In genomic region chr3:81554773-81555172, GRCm38 (mm10) we compare ENCODE assay signal across 11 mouse cellular contexts.
"Had no signal": no experiment of that assay in that cellular context is flagged by ENCODE, and none has a peak within 500 bp of the region (broad histone marks: within the 10 kb centered on the region; RNA-seq: fewer than 3 reads in every experiment).

No protein-coding gene starts in this region.

- H3K4me1 ChIP-seq: liver, embryonic 13.5 days; lung, embryonic 15.5 days; midbrain, embryonic 13.5 days; stomach, embryonic 15.5 days had no signal

- ATAC-seq: inflammation-experienced regulatory T-cells, adult 6 months; liver, postnatal 0 days; midbrain, embryonic 13.5 days had no signal

- H3K9me3 ChIP-seq: liver, embryonic 13.5 days; lung, embryonic 15.5 days; midbrain, embryonic 13.5 days; stomach, embryonic 15.5 days had no signal

- H3K4me2 ChIP-seq: liver, embryonic 13.5 days; lung, embryonic 15.5 days; midbrain, embryonic 13.5 days; stomach, embryonic 15.5 days had no signal

- DNase-seq: left cerebral cortex, postnatal 4 days; liver, embryonic 13.5 days; liver, postnatal 0 days; lung, postnatal 36 days; right cerebral cortex, postnatal 14 days; thymus, adult 2 months; thymus, postnatal 25 days had no signal

- H3K4me3 ChIP-seq: liver, embryonic 13.5 days; lung, embryonic 15.5 days; midbrain, embryonic 13.5 days; stomach, embryonic 15.5 days had no signal

- H3K27me3 ChIP-seq: liver, embryonic 13.5 days; lung, embryonic 15.5 days; midbrain, embryonic 13.5 days; stomach, embryonic 15.5 days had no signal

- H3K27ac ChIP-seq: liver, embryonic 13.5 days; lung, embryonic 15.5 days; midbrain, embryonic 13.5 days; stomach, embryonic 15.5 days had no signal

- H3K9ac ChIP-seq: liver, embryonic 13.5 days; liver, postnatal 0 days; lung, embryonic 15.5 days; midbrain, embryonic 13.5 days; stomach, embryonic 15.5 days had no signal

- H3K36me3 ChIP-seq: liver, embryonic 13.5 days; lung, embryonic 15.5 days; midbrain, embryonic 13.5 days; stomach, embryonic 15.5 days had no signal
